Mouse (Mus musculus) hindbrain, embryonic 15.5 days (tissue): ENCODE data around the gene Aurkb. TPM values are rescaled to one million over a fixed set of nuclear protein-coding genes. Genes with fewer than 3 reads are reported as not detected.

Experiments
- ATAC-seq: fragments of 200-750 bp; cut with Nextera tagmentation; 2 replicates; pipeline ENCODE4 v1.8.0; 2017; ENCODE audit warnings: low read depth, moderate number of reproducible peaks, moderate TSS enrichment; ENCODE audit not compliant: low FRiP score
- H3K27ac ChIP-seq: fragments of 300-500 bp; sonication (generic); replicated peaks from 2 replicates; pipeline ENCODE4 v1.5.1; 2015; ENCODE audit warnings: mild to moderate bottlenecking, inconsistent platforms
- H3K27me3 ChIP-seq: fragments of 300-500 bp; sonication (generic); 2 replicates; pipeline ENCODE4 v1.6.1; 2015; ENCODE audit warnings: control low read depth, inconsistent platforms
- H3K36me3 ChIP-seq: fragments of 300-500 bp; sonication (generic); 2 replicates; pipeline ENCODE4 v1.6.1; 2015; ENCODE audit warnings: control low read depth, inconsistent platforms
- H3K4me1 ChIP-seq: fragments of 300-500 bp; sonication (generic); replicated peaks from 2 replicates; pipeline ENCODE4 v1.6.1; 2015; ENCODE audit warnings: control low read depth, inconsistent platforms
- H3K4me2 ChIP-seq: fragments of 300-500 bp; sonication (generic); 2 replicates; pipeline ENCODE4 v1.6.1; 2015; ENCODE audit warnings: moderate library complexity, mild to moderate bottlenecking, inconsistent platforms
- H3K4me3 ChIP-seq: fragments of 300-500 bp; sonication (generic); 2 replicates; pipeline ENCODE4 v1.5.1; 2015; ENCODE audit warnings: mild to moderate bottlenecking, inconsistent platforms
- H3K9ac ChIP-seq: fragments of 300-500 bp; sonication (generic); 2 replicates; pipeline ENCODE4 v1.6.1; 2015; ENCODE audit warnings: inconsistent platforms
- H3K9me3 ChIP-seq: fragments of 300-500 bp; sonication (generic); 2 replicates; pipeline ENCODE4 v1.6.1; 2016; ENCODE audit warnings: control low read depth, inconsistent platforms
- WGBS: fragments of 180-500 bp; shearing (Covaris S2); methylation state at CpG from one replicate; pipeline ENCODE4 v1.1.7; 2015; 5-methylcytosine and 5-hydroxymethylcytosine counted together
- polyA plus RNA-seq: library from polyadenylated mRNA; unstranded; fragments of >200 nt; fragmentation: Nextera tagmentation; extraction: Ambion mirVana; gene quantifications from 2 replicates; pipeline ENCODE4 v1.2.1, GENCODE M21; 2015

The Aurkb gene
- polyA plus RNA-seq, 1 experiment from 2014 or later: 28.6 TPM

- Histone ChIP-seq H3K27ac (no peak overlapping the region), H3K36me3 (peaks cover 17% of the 10 kb centered on the region), H3K4me3 (peak overlapping the region; percentile 56; the same call in 1 of the 2 replicates), H3K9me3 (no peaks in the 10 kb centered on the region), H3K4me1 (peaks cover 31% of the 10 kb centered on the region), H3K9ac (no peak overlapping the region), H3K4me2 (peak overlapping the region; percentile 57), H3K27me3 (no peaks in the 10 kb centered on the region)
- WGBS: 79% methylated on average over 5 of the region's 5 CpGs
- no peak for ATAC-seq
Observed at GRCm38 (mm10) chr11:69038173-69038572, 7.3 kb upstream of the Aurkb start.

- no peak overlapping the region for H3K27ac ChIP-seq
- H3K4me1 ChIP-seq: peaks cover 9% of the 10 kb centered on the region
- no peak for ATAC-seq
- H3K9me3 ChIP-seq: no peaks in the 10 kb centered on the region
- H3K27me3 ChIP-seq: no peaks in the 10 kb centered on the region
- no peaks in the 10 kb centered on the region for H3K36me3 ChIP-seq
- 0 out of 2 replicates have a peak overlapping the region, but pooled peaks have one; percentile 32 for H3K9ac ChIP-seq
- 18% methylated on average over 9 of the region's 9 CpGs for WGBS
- H3K4me3 ChIP-seq: peak overlapping the region; percentile 53
- H3K4me2 ChIP-seq: peak overlapping the region; percentile 91
Observed at GRCm38 (mm10) chr11:69046395-69046774, 938 bp downstream of the Aurkb start.

- Histone ChIP-seq H3K9me3 (no peaks in the 10 kb centered on the region), H3K9ac (no peak overlapping the region), H3K36me3 (no peaks in the 10 kb centered on the region), H3K27me3 (no peaks in the 10 kb centered on the region), H3K27ac (no peak overlapping the region), H3K4me3 (no peak overlapping the region), H3K4me1 (peaks cover 9% of the 10 kb centered on the region), H3K4me2 (peak overlapping the region; percentile 4; the same call in 1 of the 2 replicates)
- ATAC-seq: no peak
- WGBS: 87% methylated on average over 12 of the region's 12 CpGs
Observed at GRCm38 (mm10) chr11:69047592-69047991, 2.1 kb downstream of the Aurkb start.

- Histone ChIP-seq H3K27me3 (no peaks in the 10 kb centered on the region), H3K27ac (no peak overlapping the region), H3K4me2 (no peak overlapping the region), H3K36me3 (no peaks in the 10 kb centered on the region), H3K4me3 (no peak overlapping the region), H3K4me1 (peaks cover 9% of the 10 kb centered on the region), H3K9ac (no peak overlapping the region), H3K9me3 (no peaks in the 10 kb centered on the region)
- WGBS: 95% methylated on average over 14 of the region's 14 CpGs
- ATAC-seq: no peak
Observed at GRCm38 (mm10) chr11:69048151-69048550, 2.7 kb downstream of the Aurkb start.

GRCm38 (mm10) chr11:69050748-69051147 is 5.3 kb downstream of the Aurkb start:
- Histone ChIP-seq H3K27ac (no peak overlapping the region), H3K9ac (no peak overlapping the region), H3K27me3 (no peaks in the 10 kb centered on the region), H3K4me2 (no peak overlapping the region), H3K9me3 (no peaks in the 10 kb centered on the region), H3K4me1 (peaks cover 8% of the 10 kb centered on the region), H3K4me3 (no peak overlapping the region), H3K36me3 (no peaks in the 10 kb centered on the region)
- no peak for ATAC-seq
- WGBS: 84% methylated on average over 8 of the region's 8 CpGs

GRCm38 (mm10) chr11:69051771-69052170 is 6.3 kb downstream of the Aurkb start:
- no peak for ATAC-seq
- Histone ChIP-seq H3K9me3 (no peaks in the 10 kb centered on the region), H3K27ac (no peak overlapping the region), H3K4me2 (no peak overlapping the region), H3K27me3 (no peaks in the 10 kb centered on the region), H3K36me3 (no peaks in the 10 kb centered on the region), H3K9ac (no peak overlapping the region), H3K4me1 (no peaks in the 10 kb centered on the region), H3K4me3 (no peak overlapping the region)
- WGBS: 63% methylated on average over 4 of the region's 4 CpGs

GRCm38 (mm10) chr11:69052824-69053421 is 7.5 kb downstream of the Aurkb start:
- Histone ChIP-seq H3K4me1 (peaks cover 2% of the 10 kb centered on the region), H3K9ac (no peak overlapping the region), H3K4me3 (no peak overlapping the region), H3K27me3 (no peaks in the 10 kb centered on the region), H3K4me2 (no peak overlapping the region), H3K9me3 (no peaks in the 10 kb centered on the region), H3K36me3 (no peaks in the 10 kb centered on the region), H3K27ac (no peak overlapping the region)
- WGBS: 93% methylated on average over 2 of the region's 2 CpGs
- ATAC-seq: no peak

GRCm38 (mm10) chr11:69053848-69054247 is 8.4 kb downstream of the Aurkb start:
- no peak overlapping the region for H3K4me3 ChIP-seq
- no peak overlapping the region for H3K9ac ChIP-seq
- no peak overlapping the region for H3K4me2 ChIP-seq
- H3K36me3 ChIP-seq: no peaks in the 10 kb centered on the region
- 77% methylated on average over 3 of the region's 3 CpGs for WGBS
- H3K4me1 ChIP-seq: peaks cover 11% of the 10 kb centered on the region
- no peaks in the 10 kb centered on the region for H3K27me3 ChIP-seq
- ATAC-seq: no peak
- H3K27ac ChIP-seq: no peak overlapping the region
- H3K9me3 ChIP-seq: no peaks in the 10 kb centered on the region

- ATAC-seq: no peak
- H3K4me2 ChIP-seq: peak overlapping the region; percentile 68
- H3K9ac ChIP-seq: peak overlapping the region; percentile 57
- no peaks in the 10 kb centered on the region for H3K27me3 ChIP-seq
- no peaks in the 10 kb centered on the region for H3K36me3 ChIP-seq
- peaks cover 32% of the 10 kb centered on the region for H3K4me1 ChIP-seq
- no peaks in the 10 kb centered on the region for H3K9me3 ChIP-seq
- WGBS: 64% methylated on average over 2 of the region's 2 CpGs
- peak overlapping the region; percentile 95 for H3K27ac ChIP-seq
- peak overlapping the region; percentile 79 for H3K4me3 ChIP-seq
Observed at GRCm38 (mm10) chr11:69058265-69058664, 12.8 kb downstream of the Aurkb start.

GRCm38 (mm10) chr11:69058729-69059356 is 13.4 kb downstream of the Aurkb start:
- peak overlapping the region; percentile 68 for H3K4me2 ChIP-seq
- peak overlapping the region; percentile 79 for H3K4me3 ChIP-seq
- no peaks in the 10 kb centered on the region for H3K9me3 ChIP-seq
- H3K4me1 ChIP-seq: peaks cover 33% of the 10 kb centered on the region
- WGBS: under 1% methylated on average over 19 of the region's 19 CpGs
- H3K9ac ChIP-seq: peak overlapping the region; percentile 57
- ATAC-seq: no peak; the same call in 1 of the 2 replicates
- H3K27ac ChIP-seq: peak overlapping the region; percentile 95
- H3K27me3 ChIP-seq: no peaks in the 10 kb centered on the region
- no peaks in the 10 kb centered on the region for H3K36me3 ChIP-seq

GRCm38 (mm10) chr11:69059357-69059974 is 14.0 kb downstream of the Aurkb start, which contains the start of gene Borcs6:
Borcs6 (plus strand) TSS chr11:69059717.
- H3K9me3 ChIP-seq: no peaks in the 10 kb centered on the region
- H3K27me3 ChIP-seq: no peaks in the 10 kb centered on the region
- ATAC-seq: peak; percentile 95
- H3K4me1 ChIP-seq: peaks cover 39% of the 10 kb centered on the region
- peak within 1 kb of the TSS; percentile 87 for H3K9ac ChIP-seq
- H3K36me3 ChIP-seq: no peaks in the 10 kb centered on the region
- WGBS: under 1% methylated on average over 64 of the region's 64 CpGs
- peak within 1 kb of the TSS; percentile 79 for H3K4me3 ChIP-seq
- peak within 1 kb of the TSS; percentile 68 for H3K4me2 ChIP-seq
- H3K27ac ChIP-seq: peak within 1 kb of the TSS; percentile 95

GRCm38 (mm10) chr11:69059975-69060411 is 14.5 kb downstream of the Aurkb start:
- under 1% methylated on average over 38 of the region's 49 CpGs for WGBS
- Histone ChIP-seq H3K36me3 (no peaks in the 10 kb centered on the region), H3K9me3 (no peaks in the 10 kb centered on the region), H3K4me1 (peaks cover 42% of the 10 kb centered on the region), H3K9ac (peak overlapping the region; percentile 87), H3K4me3 (peak overlapping the region; percentile 79), H3K4me2 (peak overlapping the region; percentile 68), H3K27me3 (no peaks in the 10 kb centered on the region), H3K27ac (peak overlapping the region; percentile 95)
- no peak for ATAC-seq
